Mouse (Mus musculus) thymus, adult 2 months (tissue): ENCODE measurements around the gene Gm20662. TPM values are rescaled to one million over a fixed set of nuclear protein-coding genes. Genes with fewer than 3 reads are reported as not detected.

Source experiments
- DNase-seq: peaks from one replicate; pipeline ENCODE4 v3.0.0; 2021
- H3K27ac ChIP-seq: fragments of 200-500 bp; 2 replicates; pipeline ENCODE4 v1.5.1; 2012; ENCODE audit warnings: low read length, control low read depth; ENCODE audit not compliant: control insufficient read depth, insufficient read depth
- H3K27me3 ChIP-seq: fragments of 200-500 bp; 2 replicates; pipeline ENCODE4 v1.6.1; 2012; ENCODE audit warnings: mild to moderate bottlenecking, low read length, moderate library complexity, mixed read lengths; ENCODE audit not compliant: control insufficient read depth, insufficient read depth
- H3K36me3 ChIP-seq: fragments of 200-500 bp; 2 replicates; pipeline ENCODE4 v1.6.1; 2012; ENCODE audit warnings: mild to moderate bottlenecking, low read length, moderate library complexity; ENCODE audit not compliant: control insufficient read depth, insufficient read depth
- H3K4me1 ChIP-seq: fragments of 200-500 bp; replicated peaks from 2 replicates; pipeline ENCODE4 v1.6.1; 2012; ENCODE audit warnings: low read length; ENCODE audit not compliant: control insufficient read depth, insufficient read depth
- H3K4me3 ChIP-seq: fragments of 200-500 bp; 2 replicates; pipeline ENCODE4 v1.5.1; 2012; ENCODE audit warnings: mild to moderate bottlenecking, low read length, control low read depth, moderate library complexity; ENCODE audit not compliant: control insufficient read depth, insufficient read depth
- CTCF ChIP-seq: fragments of 200-500 bp; IDR thresholded peaks from 2 replicates; pipeline ENCODE4 v1.5.1; 2012; ENCODE audit warnings: mild to moderate bottlenecking, control low read depth, low read length, moderate library complexity, borderline replicate concordance; ENCODE audit not compliant: control insufficient read depth, poor library complexity, insufficient read depth; ENCODE audit errors: extremely low read depth
- POLR2A ChIP-seq: fragments of 200-500 bp; IDR thresholded peaks from 2 replicates; pipeline ENCODE4 v1.6.1; 2012; ENCODE audit warnings: mild to moderate bottlenecking, low read length, control low read depth, moderate library complexity; ENCODE audit not compliant: control insufficient read depth, poor library complexity, insufficient read depth; ENCODE audit errors: extremely low read depth
- WGBS: fragments of 180-500 bp; shearing (Covaris S2); methylation state at CpG from one replicate; pipeline ENCODE4 v1.1.7; 2018; 5-methylcytosine and 5-hydroxymethylcytosine counted together
- polyA plus RNA-seq: library from polyadenylated mRNA; depleted of rRNA; stranded (reverse); fragments of >200 nt; gene quantifications from 2 replicates; pipeline ENCODE4 v1.2.3, GENCODE M21; 2012

Gene Gm20662
- polyA plus RNA-seq, 1 experiment, result 3.2 TPM

- H3K27me3 ChIP-seq, result no peaks in the 10 kb centered on the region
- TF ChIP-seq POLR2A (no peak), CTCF (no peak)
- peaks cover 23% of the 10 kb centered on the region for H3K36me3 ChIP-seq
- H3K4me3 ChIP-seq, result no peak overlapping the region
- WGBS, result 92% methylated on average over 3 of the region's 3 CpGs
- H3K27ac ChIP-seq, result no peak overlapping the region
- H3K4me1 ChIP-seq, result no peaks in the 10 kb centered on the region; the same call in 1 of the 2 replicates
- DNase-seq, result no peak
Observed at GRCm38 (mm10) chr9:108023216-108023615, 27.1 kb downstream of the Gm20662 start.

GRCm38 (mm10) chr9:108026584-108026983 lies 30.4 kb downstream of the Gm20662 start:
- no peak for DNase-seq
- 89% methylated on average over 3 of the region's 3 CpGs for WGBS
- TF ChIP-seq CTCF (no peak), POLR2A (no peak)
- no peak overlapping the region for H3K27ac ChIP-seq
- H3K4me1 ChIP-seq, result no peaks in the 10 kb centered on the region
- no peak overlapping the region for H3K4me3 ChIP-seq
- no peaks in the 10 kb centered on the region for H3K27me3 ChIP-seq
- peaks cover 28% of the 10 kb centered on the region for H3K36me3 ChIP-seq

- WGBS, result 97% methylated on average over 3 of the region's 3 CpGs
- TF ChIP-seq CTCF (no peak), POLR2A (no peak)
- H3K27me3 ChIP-seq, result no peaks in the 10 kb centered on the region
Observed at GRCm38 (mm10) chr9:108027867-108028266, 31.7 kb downstream of the Gm20662 start.

GRCm38 (mm10) chr9:108032126-108032525 lies 36.0 kb downstream of the Gm20662 start:
- TF ChIP-seq CTCF (no peak), POLR2A (no peak)
- Histone ChIP-seq H3K36me3 (peaks cover 59% of the 10 kb centered on the region), H3K4me3 (no peak overlapping the region), H3K27me3 (no peaks in the 10 kb centered on the region), H3K27ac (no peak overlapping the region), H3K4me1 (no peaks in the 10 kb centered on the region)
- WGBS, result 96% methylated on average over 5 of the region's 5 CpGs
- no peak for DNase-seq

More at GRCm38 (mm10) chr9:108027867-108028266, 31.7 kb downstream of the Gm20662 start:
- H3K27ac ChIP-seq, result no peak overlapping the region
- DNase-seq, result no peak
- H3K36me3 ChIP-seq, result peaks cover 41% of the 10 kb centered on the region
- no peak overlapping the region for H3K4me3 ChIP-seq
- no peaks in the 10 kb centered on the region for H3K4me1 ChIP-seq

GRCm38 (mm10) chr9:108035331-108036156 lies 39.4 kb downstream of the Gm20662 start:
- Histone ChIP-seq H3K36me3 (peaks cover 66% of the 10 kb centered on the region), H3K27me3 (no peaks in the 10 kb centered on the region), H3K4me3 (no peak overlapping the region), H3K4me1 (no peaks in the 10 kb centered on the region), H3K27ac (peak overlapping the region; percentile 83)
- DNase-seq, result no peak
- TF ChIP-seq CTCF, result no peak
- TF ChIP-seq POLR2A, result no peak
- WGBS, result 94% methylated on average over 2 of the region's 2 CpGs

- peaks cover 42% of the 10 kb centered on the region for H3K36me3 ChIP-seq
- 90% methylated on average over 8 of the region's 8 CpGs for WGBS
Observed at GRCm38 (mm10) chr9:108044751-108045492, 48.8 kb downstream of the Gm20662 start.

More at GRCm38 (mm10) chr9:108044751-108045492, 48.8 kb downstream of the Gm20662 start:
- no peak for DNase-seq
- H3K27ac ChIP-seq, result no peak overlapping the region
- no peak overlapping the region for H3K4me3 ChIP-seq
- H3K27me3 ChIP-seq, result no peaks in the 10 kb centered on the region
- TF ChIP-seq CTCF (no peak), POLR2A (no peak)
- peaks cover 14% of the 10 kb centered on the region for H3K4me1 ChIP-seq
